Mouse (Mus musculus) ovary, adult 18-20 months (tissue): ENCODE measurements around the gene Cmbl.

ENCODE experiments used
- DNase-seq: peaks from one replicate; pipeline ENCODE4 v3.0.0; 2022; ENCODE audit warnings: low spot score, mixed read lengths

Cmbl gene

GRCm38 (mm10) chr15:31627277-31628154 lies 62.3 kb downstream of the Cmbl start:
- no peak for DNase-seq

DNA sequence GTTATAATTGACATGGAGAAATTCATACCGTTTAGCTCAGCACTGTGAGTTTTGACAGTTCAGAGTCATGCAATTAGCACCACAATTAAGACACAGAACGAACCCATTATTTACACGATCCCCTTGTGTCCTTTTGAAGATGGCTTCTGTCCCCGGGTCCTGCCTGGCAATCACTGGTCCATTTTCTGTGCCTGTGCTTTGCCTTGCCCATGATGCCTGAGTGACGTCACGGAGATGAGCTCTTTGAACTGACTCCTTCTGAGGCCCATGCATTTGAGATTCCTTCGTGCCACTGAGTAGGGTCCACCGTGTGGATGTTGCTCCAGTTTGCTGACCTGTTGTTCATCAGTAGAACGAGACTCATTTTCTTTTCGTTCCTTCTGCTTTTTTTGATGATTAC lies 63.0 kb downstream of the Cmbl start:
- DNase-seq, result no peak

DNA sequence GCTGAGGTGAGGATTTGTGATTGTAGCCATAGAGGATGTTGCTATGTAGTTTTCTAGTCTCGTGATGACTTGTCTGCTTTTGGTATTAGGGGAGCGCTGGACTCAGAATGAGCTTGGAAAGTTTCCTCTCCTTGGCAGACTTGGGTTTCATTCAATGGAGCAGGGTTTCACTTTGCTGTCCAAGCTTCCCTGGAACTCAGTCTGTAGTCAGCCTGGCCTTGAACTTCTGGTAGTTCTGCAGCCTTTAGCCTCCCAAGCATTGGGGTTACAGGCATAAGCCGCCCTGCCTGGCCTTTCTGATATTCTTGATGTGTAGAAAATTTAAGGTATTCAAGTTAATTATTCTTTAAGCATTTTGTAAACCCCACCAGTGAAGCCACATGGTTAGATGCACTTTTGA lies 64.4 kb downstream of the Cmbl start:
- no peak for DNase-seq

DNA sequence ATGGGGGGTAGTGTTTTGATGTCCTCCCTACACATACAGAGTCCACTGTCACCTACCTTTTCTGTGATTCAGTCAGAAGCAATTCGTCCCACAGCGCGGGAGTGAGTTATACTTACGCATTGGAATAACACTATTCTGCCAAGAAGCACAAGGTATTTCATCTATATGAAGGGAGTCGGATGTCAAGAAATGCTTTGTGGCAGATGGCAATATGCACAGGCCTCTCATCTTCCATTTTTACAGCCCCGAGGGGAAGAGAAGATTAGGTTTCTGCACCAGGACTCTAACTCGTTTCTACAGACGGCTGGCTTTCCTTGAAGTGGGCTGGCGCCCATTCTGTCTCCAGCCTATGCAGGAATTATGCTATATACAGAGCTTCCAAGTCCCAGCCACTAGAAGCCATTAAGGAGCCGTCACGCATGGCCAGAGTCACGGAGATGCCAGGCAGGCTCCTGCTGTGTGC lies 66.2 kb downstream of the Cmbl start:
- DNase-seq, result no peak

- DNase-seq, result no peak
These were observed 67.3 kb downstream of the Cmbl start for GRCm38 (mm10) chr15:31632478-31632877.

DNA sequence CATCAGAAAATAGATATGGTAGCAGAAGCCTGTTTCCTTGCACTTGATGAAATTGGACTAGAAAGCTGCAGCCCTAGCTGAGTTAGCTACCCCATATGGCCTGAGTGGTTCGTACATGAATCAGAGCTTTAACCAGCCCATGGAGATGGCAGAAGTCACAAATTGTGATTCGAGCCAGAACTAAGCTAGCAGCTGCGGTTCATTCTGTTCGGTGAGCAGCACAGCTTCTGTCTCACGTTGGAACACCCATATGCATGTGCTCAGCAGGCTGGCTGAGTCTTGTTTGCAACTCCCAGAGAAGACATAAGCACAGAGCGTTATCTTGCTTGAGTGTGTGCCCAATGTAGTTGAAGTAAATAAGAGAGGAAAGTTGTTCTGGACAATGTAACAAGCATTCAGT lies 69.4 kb downstream of the Cmbl start:
- no peak for DNase-seq

DNA sequence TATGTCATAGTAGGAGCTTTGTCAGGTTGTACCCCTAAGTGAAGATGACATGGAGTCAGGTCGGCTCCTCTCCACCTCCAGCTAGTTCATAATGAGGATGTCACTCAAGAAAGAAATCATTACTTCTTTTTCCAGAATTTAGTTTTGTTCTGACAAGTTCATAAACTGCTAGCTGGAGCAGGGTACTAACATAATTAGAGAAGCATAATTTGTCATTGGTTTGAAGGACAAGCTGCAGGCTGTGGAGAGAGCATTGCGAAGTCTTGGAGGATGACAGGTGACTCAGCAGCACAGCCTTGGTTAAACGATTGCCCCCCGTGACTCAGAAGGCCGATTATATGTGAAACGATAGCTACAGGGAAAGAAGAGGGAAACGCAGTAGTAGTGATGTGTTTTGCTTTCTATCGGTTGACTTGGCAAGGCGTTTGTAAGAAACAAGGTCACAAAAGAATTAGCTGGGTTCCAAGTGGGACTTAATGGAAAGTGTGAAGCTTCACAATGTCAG lies 71.0 kb downstream of the Cmbl start:
- peak; percentile 17 for DNase-seq
